Mouse (Mus musculus) brain, adult 2 months (tissue): ENCODE data around the gene Ldb3.

Source experiments
- DNase-seq: peaks from one replicate; pipeline ENCODE4 v3.0.0; 2011; ENCODE audit warnings: low read depth, low spot score

Ldb3 gene

GRCm38 (mm10) chr14:34561647-34562046, 26.8 kb downstream of the Ldb3 start:
- DNase-seq: no peak

- no peak for DNase-seq
Measured at GRCm38 (mm10) chr14:34558947-34559346, 29.5 kb downstream of the Ldb3 start.

GRCm38 (mm10) chr14:34555211-34555610, 33.3 kb downstream of the Ldb3 start:
- DNase-seq: no peak

GRCm38 (mm10) chr14:34554047-34554446, 34.4 kb downstream of the Ldb3 start:
- DNase-seq: no peak

GRCm38 (mm10) chr14:34553470-34553869, 35.0 kb downstream of the Ldb3 start:
- DNase-seq: no peak

GRCm38 (mm10) chr14:34552226-34552625, 36.3 kb downstream of the Ldb3 start:
- no peak for DNase-seq

GRCm38 (mm10) chr14:34549004-34549671, 39.3 kb downstream of the Ldb3 start:
- peak; percentile 95 for DNase-seq

GRCm38 (mm10) chr14:34548391-34549001, 40.0 kb downstream of the Ldb3 start:
- DNase-seq: peak; percentile 87

GRCm38 (mm10) chr14:34544545-34544944, 43.9 kb downstream of the Ldb3 start:
- peak; percentile 25 for DNase-seq

GRCm38 (mm10) chr14:34544001-34544400, 44.5 kb downstream of the Ldb3 start:
- no peak for DNase-seq

GRCm38 (mm10) chr14:34543596-34543995, 44.9 kb downstream of the Ldb3 start:
- no peak for DNase-seq

- no peak for DNase-seq
Measured at GRCm38 (mm10) chr14:34541896-34542295, 46.6 kb downstream of the Ldb3 start.

GRCm38 (mm10) chr14:34540685-34541162, 47.8 kb downstream of the Ldb3 start:
- DNase-seq: peak; percentile 20

- DNase-seq: no peak
Measured at GRCm38 (mm10) chr14:34535883-34536282, 52.6 kb downstream of the Ldb3 start.

- DNase-seq: no peak
Measured at GRCm38 (mm10) chr14:34533537-34533936, 54.9 kb downstream of the Ldb3 start.

- DNase-seq: no peak
Measured at GRCm38 (mm10) chr14:34532536-34532935, 55.9 kb downstream of the Ldb3 start.

- DNase-seq: peak; percentile 59
Measured at GRCm38 (mm10) chr14:34528804-34529203, 59.7 kb downstream of the Ldb3 start.

GRCm38 (mm10) chr14:34522701-34523100, 65.8 kb downstream of the Ldb3 start, which contains the start of gene 9230112D13Rik:
9230112D13Rik (minus strand) TSS chr14:34522801.
- DNase-seq: no peak

GRCm38 (mm10) chr14:34517959-34518544, 70.4 kb downstream of the Ldb3 start:
- no peak for DNase-seq

GRCm38 (mm10) chr14:34516960-34517577, 71.4 kb downstream of the Ldb3 start:
- DNase-seq: no peak

GRCm38 (mm10) chr14:34515860-34516259, 72.6 kb downstream of the Ldb3 start:
- DNase-seq: no peak

- DNase-seq: no peak
Measured at GRCm38 (mm10) chr14:34514120-34514519, 74.4 kb downstream of the Ldb3 start.
